Mouse (Mus musculus) left cerebral cortex, adult 11 months (tissue): Measurements from ENCODE around the gene Dtx1.

ENCODE experiments used
- DNase-seq: peaks from one replicate; pipeline ENCODE4 v3.0.0; 2022; ENCODE audit warnings: low spot score

Dtx1 gene

GRCm38 (mm10) chr5:120679676-120680555 is 31.8 kb downstream of the Dtx1 start:
- peak; percentile 90 for DNase-seq

GRCm38 (mm10) chr5:120677516-120677915 is 34.2 kb downstream of the Dtx1 start:
- no peak for DNase-seq

- no peak for DNase-seq
Measured at GRCm38 (mm10) chr5:120674229-120675145, 37.2 kb downstream of the Dtx1 start.

DNA sequence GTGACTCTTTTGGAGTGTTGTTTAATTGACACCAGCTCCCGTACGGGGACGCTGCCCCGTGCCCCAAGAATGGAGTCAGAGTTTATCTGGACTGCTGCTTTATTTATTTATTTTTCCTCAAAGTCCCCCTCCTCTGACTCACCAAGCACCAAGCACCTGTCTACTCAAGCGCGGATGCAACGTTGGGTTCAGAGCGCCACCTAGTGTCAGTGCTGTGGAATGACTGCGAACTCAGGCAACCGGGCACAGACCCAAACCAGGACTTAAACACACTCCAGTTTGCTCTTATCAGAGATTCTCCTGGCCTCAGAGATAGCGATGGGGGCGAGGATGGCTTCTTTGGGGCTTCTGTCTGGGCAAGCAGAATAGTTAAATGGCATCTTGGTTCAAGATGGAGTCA is 38.1 kb downstream of the Dtx1 start:
- no peak for DNase-seq

DNA sequence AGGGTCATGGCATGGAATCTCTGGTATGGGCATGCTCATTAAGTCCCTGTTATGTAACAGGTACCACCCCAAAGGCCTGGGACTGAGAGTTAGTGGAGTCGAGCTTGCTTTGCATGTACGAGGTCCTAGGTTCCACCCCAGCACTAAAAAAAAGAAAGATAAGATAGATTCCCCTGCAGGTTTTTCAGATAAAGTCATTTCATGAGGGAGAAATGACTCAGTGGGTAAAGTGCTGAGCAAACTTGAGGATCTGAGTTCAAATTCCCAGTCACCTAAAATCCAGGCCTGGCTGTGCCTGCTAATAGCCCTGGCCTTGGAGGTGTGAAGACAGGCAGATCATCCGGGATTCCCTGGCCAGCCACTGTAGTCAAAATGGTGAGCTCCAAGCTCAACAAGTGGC is 39.9 kb downstream of the Dtx1 start:
- DNase-seq, result no peak

DNA sequence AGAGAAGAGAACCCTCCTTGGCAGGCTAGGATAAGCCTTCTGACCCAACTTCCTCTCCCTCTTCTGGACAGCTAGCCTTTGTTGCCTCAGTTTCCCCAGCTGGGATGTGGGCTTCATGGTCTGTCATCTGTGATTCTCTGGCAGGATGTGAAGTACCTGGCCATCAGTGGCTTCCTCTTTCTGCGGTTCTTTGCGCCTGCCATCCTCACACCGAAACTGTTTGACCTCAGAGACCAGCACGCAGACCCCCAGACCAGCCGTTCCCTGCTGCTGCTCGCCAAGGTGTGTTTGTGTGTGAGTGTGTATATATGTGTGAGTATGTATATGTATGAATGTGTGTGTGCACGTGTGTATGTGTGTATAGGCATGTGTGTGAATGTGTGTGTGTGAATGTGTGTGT is 41.6 kb downstream of the Dtx1 start:
- DNase-seq, result no peak

- DNase-seq, result no peak
Measured at GRCm38 (mm10) chr5:120668761-120669160, 43.0 kb downstream of the Dtx1 start.

DNA sequence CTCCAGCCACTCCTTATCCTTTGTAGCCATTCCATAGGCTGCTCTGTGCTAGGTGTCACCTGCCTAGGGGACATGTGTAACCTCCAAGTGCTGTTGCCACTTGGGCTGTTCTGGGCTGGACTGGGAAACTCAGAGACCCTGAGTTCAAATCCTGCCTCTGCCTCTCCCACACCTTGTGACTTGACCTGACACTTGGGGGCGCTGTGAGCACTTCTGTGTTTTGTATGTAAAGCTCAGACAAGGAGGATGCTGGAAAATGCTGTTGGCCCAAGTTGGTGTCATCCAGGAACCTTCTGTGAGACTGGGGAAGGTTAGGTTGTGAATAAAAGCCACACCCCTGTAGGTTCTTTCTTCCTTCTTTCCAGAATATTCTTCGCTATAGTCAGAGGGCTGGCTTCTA is 46.8 kb downstream of the Dtx1 start:
- no peak for DNase-seq

DNA sequence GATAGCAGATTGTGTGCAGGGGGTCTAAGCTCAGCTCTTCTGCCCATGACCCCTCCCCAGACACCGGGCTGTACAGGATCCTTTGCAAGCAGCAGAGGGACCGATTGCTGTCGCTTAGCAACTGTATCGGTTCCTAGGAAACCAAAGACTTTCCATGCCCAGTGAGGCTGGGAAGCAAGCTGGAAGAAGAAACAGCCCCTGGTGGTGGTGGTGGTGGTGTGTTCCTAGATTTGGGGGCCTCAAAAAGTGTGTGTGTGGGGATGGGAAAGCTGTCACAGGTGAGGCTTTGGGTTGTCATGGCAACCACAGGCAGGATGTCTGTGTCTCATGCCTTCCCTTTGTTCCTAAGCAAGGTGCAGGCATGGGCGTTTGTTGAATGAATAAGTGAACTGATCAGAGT is 50.9 kb downstream of the Dtx1 start:
- DNase-seq, result no peak

- DNase-seq, result peak; percentile 65
Measured at GRCm38 (mm10) chr5:120656281-120656751, 55.4 kb downstream of the Dtx1 start.

- no peak for DNase-seq
Measured at GRCm38 (mm10) chr5:120653873-120654272, 57.9 kb downstream of the Dtx1 start.

- DNase-seq, result peak; percentile 40
Measured at GRCm38 (mm10) chr5:120652915-120653701, 58.6 kb downstream of the Dtx1 start.

GRCm38 (mm10) chr5:120651230-120651629 is 60.5 kb downstream of the Dtx1 start:
- DNase-seq, result no peak

- DNase-seq, result no peak
Measured at GRCm38 (mm10) chr5:120649938-120650337, 61.8 kb downstream of the Dtx1 start.

GRCm38 (mm10) chr5:120649374-120649933 is 62.3 kb downstream of the Dtx1 start:
- DNase-seq, result peak; percentile 36

GRCm38 (mm10) chr5:120648569-120649373 is 63.0 kb downstream of the Dtx1 start, which contains the start of gene Rasal1:
TSS of gene Rasal1 (plus strand) at chr5:120648812.
- DNase-seq, result peak; percentile 55

DNA sequence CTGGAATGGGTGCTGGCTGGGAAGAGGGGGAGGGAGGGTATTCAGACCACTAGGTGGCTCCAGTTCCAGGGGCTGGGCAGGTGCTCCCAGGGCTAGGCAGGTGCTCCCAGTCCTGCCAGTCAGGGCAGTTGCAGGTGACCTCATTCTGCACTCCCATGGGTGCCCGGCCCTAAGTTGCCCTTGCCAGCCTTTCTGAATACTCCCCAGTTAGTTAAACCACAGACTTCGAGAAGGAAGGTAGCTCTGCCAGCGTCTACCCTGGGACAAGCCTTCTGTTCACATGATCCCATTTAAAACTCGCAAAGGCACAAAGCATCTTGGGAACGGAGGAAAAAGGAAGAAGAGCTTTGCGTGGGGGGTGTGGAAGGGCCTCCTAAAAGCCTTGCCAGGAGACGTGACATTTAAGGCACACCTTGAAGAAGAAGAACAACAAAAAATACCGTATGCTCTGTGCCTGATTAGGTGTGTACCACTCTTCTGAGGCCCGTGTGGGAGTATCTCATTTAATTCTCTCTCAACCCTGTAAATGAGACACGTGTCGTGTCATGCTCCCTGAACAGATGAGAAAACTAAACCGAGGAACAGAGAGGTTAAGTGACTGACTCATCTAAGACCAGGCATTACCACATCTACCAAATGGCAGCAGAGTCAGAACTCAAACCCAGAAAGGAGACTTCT is 63.8 kb downstream of the Dtx1 start:
- DNase-seq, result peak; percentile 34

- no peak for DNase-seq
Measured at GRCm38 (mm10) chr5:120647361-120647760, 64.4 kb downstream of the Dtx1 start.

DNA sequence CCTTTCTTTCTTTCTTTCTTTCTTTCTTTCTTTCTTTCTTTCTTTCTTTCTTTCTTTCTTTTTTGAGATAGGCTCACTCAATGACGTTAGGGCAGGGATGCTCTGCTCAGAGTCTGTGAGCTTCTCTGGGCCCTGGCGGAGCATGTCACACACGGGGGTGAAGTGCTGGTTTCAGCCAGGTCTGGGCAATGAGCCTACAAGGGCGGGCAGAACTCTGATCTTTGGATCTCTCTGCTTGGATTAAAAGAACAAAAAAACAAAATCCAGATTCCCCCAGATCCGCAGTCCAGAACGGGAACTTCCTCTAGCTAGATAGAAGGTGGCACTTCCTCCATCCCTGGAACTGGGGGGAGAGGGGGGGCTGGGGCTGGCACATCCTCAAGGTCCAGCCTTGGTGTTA is 65.9 kb downstream of the Dtx1 start:
- no peak for DNase-seq

DNA sequence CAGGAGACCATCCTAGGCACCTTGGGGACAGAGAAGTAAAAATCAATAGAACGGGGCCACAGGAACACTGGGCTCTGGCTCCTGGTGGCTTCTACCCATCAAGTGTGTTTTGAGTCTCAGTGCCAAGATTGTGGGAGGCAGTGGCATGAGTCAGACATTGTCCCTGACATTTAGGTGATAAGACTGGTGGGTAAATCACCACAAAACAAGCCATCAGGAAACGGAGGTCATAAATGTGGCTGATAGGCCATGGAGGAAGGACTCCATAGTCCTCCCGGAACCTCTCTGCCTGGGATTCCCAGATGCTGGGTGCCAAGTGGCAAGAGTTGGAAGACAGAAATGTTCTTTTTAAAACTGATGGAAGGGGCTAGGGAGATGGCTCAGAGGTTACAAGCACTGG is 67.5 kb downstream of the Dtx1 start:
- no peak for DNase-seq
